Mouse (Mus musculus) erythroblast, embryonic 14.5 days (primary cell): ENCODE measurements around the gene Pik3ca. TPM values are rescaled to one million over a fixed set of nuclear protein-coding genes. Genes with fewer than 3 reads are reported as not detected.

Experiments
- H3K27me3 ChIP-seq: 2 replicates; pipeline ENCODE4 v1.6.1; 2012; ENCODE audit warnings: inconsistent platforms; ENCODE audit not compliant: control insufficient read depth
- H3K36me3 ChIP-seq: 2 replicates; pipeline ENCODE4 v1.6.1; 2012; ENCODE audit warnings: mild to moderate bottlenecking, inconsistent platforms; ENCODE audit not compliant: control insufficient read depth
- H3K4me1 ChIP-seq: 2 replicates; pipeline ENCODE4 v1.6.1; 2012; ENCODE audit warnings: inconsistent platforms; ENCODE audit not compliant: control insufficient read depth
- H3K4me3 ChIP-seq: replicated peaks from 2 replicates; pipeline ENCODE3; 2012; ENCODE audit warnings: moderate library complexity, mild to moderate bottlenecking, inconsistent platforms
- H3K9me3 ChIP-seq: 2 replicates; pipeline ENCODE4 v1.6.1; 2012; ENCODE audit warnings: low read length, inconsistent platforms, mixed read lengths; ENCODE audit not compliant: control insufficient read depth
- GATA1 ChIP-seq: IDR thresholded peaks from 2 replicates; pipeline ENCODE4 v1.6.1; 2012; ENCODE audit warnings: low read length, inconsistent platforms, mixed read lengths
- TAL1 ChIP-seq: IDR thresholded peaks from 3 replicates; pipeline ENCODE4 v1.6.1; 2012; ENCODE audit warnings: low read length, inconsistent platforms, mixed read lengths
- polyA plus RNA-seq: library from polyadenylated mRNA; stranded (reverse); fragments of >175 nt; gene quantifications from 2 replicates; pipeline ENCODE4 v1.2.3, GENCODE M21; 2012

The Pik3ca gene
- polyA plus RNA-seq, 1 experiment = 0.21 TPM

DNA sequence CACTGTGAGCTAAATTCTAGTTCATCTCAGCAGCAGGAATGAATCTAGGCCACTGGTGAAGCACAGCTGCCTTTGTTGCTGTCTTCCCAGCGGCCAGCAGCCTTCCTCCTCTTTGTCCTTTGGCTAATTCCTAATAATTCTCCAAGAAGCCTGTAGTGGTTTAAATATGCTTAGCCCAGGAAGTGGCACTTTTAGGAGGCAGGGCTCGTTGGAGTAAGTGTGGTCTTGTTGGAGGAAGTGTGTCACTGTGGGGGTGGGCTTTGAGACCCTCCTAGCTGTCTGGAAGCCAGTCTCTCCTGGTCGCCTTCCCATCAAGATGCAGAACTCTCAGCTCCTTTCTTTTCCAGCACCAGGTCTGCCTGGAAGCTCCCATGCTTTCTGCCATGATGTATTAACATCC, 108.4 kb downstream of the Pik3ca start:
- no peaks in the 10 kb centered on the region for H3K27me3 ChIP-seq
- H3K4me1 ChIP-seq = peaks cover 23% of the 10 kb centered on the region
- no peak overlapping the region for H3K4me3 ChIP-seq
- TF ChIP-seq TAL1 (no peak), GATA1 (no peak)
- H3K9me3 ChIP-seq = no peaks in the 10 kb centered on the region
- no peaks in the 10 kb centered on the region for H3K36me3 ChIP-seq

DNA sequence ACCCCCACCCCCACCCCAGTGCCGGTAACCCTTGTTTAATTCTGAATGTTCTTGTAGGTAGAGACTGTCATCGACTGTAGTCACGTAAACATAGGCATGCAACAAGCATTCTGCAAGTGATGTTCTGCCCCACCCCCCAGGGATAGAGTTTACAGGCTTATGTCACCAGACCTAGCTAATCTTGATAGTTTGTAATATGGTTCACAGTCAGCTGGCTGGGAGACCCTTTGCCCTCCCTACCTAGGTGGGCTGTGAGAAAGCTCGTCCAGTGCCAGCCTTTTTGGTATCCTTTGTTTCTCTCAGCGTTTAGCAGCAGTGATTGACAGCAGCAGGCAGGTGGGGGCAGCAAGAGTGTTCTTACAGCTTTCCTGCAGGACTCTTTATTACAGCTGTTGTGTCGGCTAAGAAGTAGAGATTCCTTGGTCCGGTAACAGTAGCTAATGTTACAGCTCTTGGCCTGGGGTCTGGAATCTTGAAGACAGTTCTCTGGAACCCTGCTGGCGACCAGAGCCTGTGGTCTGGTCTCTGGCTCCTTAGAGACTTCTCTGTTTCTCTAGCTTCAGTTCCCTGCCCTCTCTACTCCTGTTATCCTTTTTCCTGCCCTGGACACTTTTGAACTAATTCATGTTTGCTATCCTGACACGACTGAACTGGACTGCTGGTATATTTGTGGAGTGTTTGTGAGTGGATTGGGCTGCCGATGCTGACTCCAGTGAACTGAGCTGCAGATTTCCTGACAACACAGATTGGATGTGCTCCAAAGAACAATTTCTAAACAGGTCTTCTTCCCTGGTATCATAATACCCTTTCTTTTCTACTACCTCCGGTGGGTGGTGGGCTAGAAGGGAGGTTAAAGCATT, 109.1 kb downstream of the Pik3ca start:
- no peaks in the 10 kb centered on the region for H3K36me3 ChIP-seq
- H3K27me3 ChIP-seq = no peaks in the 10 kb centered on the region
- TF ChIP-seq GATA1 = no peak
- no peak for TF ChIP-seq TAL1
- H3K4me1 ChIP-seq = peaks cover 30% of the 10 kb centered on the region
- no peak overlapping the region for H3K4me3 ChIP-seq
- H3K9me3 ChIP-seq = no peaks in the 10 kb centered on the region

DNA sequence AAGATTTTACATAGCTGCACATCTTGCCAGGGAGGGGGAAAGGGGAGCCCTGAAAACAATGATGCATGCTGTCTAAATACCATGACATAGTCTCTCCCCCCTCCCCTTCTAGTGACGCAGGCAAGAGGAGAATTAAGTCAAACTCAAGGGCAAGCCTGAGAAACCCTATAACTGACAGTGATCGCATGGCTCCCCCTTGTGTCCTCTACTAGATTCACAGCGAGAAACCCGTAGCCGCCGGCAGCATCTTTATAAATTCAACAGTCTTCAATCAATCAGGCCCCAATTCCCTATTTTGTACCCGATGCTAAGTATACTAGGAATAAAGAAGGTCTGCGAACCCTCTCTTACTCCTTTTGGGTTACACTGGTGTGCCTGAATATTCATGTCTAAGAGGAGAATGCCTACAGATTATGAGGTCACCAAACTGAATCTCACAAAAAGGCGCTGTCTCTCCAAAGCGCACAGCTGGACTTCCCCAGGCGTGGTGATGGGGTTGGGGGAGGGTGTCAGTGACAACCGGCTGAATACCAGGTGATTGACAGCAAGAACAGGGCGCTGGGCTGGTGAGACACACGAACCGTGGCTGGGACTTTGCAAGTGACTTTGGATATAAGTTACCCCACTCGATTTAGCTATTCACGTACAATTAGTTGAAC, 111.3 kb downstream of the Pik3ca start:
- Histone ChIP-seq H3K9me3 (no peaks in the 10 kb centered on the region), H3K36me3 (peaks cover 2% of the 10 kb centered on the region), H3K4me1 (peaks cover 52% of the 10 kb centered on the region), H3K27me3 (no peaks in the 10 kb centered on the region), H3K4me3 (peak overlapping the region; percentile 37)
- no peak for TF ChIP-seq GATA1

GRCm38 (mm10) chr3:32509496-32510374, 112.3 kb downstream of the Pik3ca start, which contains the start of gene Zfp639:
Gene Zfp639 (plus strand): TSS chr3:32510259.
- Histone ChIP-seq H3K4me3 (peak within 1 kb of the TSS; percentile 90), H3K4me1 (peaks cover 60% of the 10 kb centered on the region), H3K36me3 (peaks cover 8% of the 10 kb centered on the region), H3K9me3 (no peaks in the 10 kb centered on the region), H3K27me3 (no peaks in the 10 kb centered on the region)
- TF ChIP-seq TAL1 = no peak
- no peak for TF ChIP-seq GATA1

DNA sequence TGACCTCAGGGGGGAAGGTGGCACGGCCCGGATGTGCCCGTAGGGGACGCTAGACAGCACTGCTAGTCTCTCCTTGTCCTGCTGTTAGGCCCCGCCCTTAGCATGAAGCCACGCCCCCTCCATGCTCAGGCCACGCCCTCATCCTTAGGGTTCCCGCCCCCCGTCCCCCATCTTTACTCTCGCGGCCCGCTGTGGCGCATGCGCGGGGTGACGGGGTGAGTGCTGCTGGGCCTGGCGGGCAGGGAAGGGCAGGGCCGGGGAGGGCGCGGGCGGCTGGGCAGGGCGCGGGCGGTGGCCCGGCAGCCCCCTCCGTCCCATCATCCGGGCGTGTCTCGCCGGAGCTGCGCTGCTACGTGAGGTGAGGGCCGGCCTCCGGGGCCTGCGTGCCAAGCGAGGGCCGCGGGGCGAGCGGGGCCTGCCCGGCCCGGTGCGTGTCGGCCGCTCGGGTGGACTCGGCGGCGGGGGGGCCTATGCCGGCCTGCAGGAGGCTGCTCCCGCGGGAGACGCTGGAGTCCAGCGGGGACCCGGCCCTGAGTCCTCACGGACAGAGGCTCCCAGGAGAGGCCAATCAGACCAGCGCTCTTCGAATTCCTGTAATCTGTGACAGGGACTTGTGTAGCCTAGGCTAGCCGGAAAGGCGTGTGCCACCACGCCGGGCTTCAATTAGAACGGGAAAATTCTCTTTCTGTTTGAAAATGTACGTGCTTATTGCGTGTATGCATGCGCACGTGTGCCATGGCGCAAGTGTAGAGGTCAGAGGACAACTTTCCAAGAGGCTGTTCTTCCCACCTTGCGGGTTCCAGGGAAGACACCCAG, 113.1 kb downstream of the Pik3ca start:
- Histone ChIP-seq H3K27me3 (no peaks in the 10 kb centered on the region), H3K36me3 (peaks cover 15% of the 10 kb centered on the region), H3K4me1 (peaks cover 65% of the 10 kb centered on the region), H3K9me3 (no peaks in the 10 kb centered on the region), H3K4me3 (peak overlapping the region; percentile 90)
- no peak for TF ChIP-seq GATA1
- no peak for TF ChIP-seq TAL1

DNA sequence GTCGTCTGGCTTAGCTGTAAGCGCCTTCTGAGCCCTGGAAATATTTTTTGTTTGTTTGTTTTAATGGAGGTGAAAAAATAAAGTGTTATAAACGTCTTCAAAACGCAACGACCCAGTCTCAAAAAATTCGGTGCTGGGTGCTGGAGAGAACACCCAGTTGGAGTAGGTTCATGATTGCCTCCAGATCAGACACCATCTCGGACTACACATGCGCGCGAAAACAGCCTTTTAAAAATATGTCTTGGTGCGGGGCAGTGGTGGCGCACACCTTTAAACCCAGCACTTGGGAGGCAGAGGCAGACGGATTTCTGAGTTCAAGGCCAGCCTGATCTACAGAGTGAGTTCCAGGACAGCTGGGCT, 113.7 kb downstream of the Pik3ca start:
- peaks cover 21% of the 10 kb centered on the region for H3K36me3 ChIP-seq
- no peak for TF ChIP-seq GATA1
- TF ChIP-seq TAL1 = no peak
- H3K4me3 ChIP-seq = peak overlapping the region; percentile 90
- H3K4me1 ChIP-seq = peaks cover 70% of the 10 kb centered on the region
- H3K9me3 ChIP-seq = no peaks in the 10 kb centered on the region
- no peaks in the 10 kb centered on the region for H3K27me3 ChIP-seq

DNA sequence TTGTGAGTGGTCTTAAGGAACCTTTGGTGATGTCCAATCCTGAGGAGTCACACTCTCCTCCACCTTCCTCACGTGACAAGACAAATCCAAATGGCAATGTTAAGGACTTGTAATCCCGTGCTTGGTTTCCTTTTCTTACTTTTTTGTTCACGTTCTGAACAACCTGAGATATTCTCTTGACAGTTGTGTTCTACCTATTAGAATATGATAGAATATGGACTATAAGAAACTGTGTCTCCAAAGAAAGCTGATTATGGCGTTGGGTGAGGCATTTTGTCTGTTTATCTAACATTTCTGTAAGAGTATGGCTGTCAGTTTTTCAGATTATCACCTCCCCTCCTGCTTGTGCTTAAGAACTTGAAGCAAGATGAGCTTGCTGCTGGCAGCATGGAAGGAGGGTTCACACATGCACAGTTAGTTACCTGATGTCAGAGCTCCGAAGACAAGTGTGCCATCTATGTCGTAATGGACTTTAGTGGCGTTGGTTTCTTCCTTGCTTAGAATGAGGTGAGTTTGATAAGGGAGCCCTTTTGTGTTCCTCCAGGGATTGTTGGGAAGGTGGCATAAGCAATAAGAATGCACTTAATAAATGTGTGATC, 115.3 kb downstream of the Pik3ca start:
- Histone ChIP-seq H3K36me3 (peaks cover 37% of the 10 kb centered on the region), H3K9me3 (no peaks in the 10 kb centered on the region), H3K4me1 (peaks cover 70% of the 10 kb centered on the region), H3K4me3 (peak overlapping the region; percentile 90), H3K27me3 (no peaks in the 10 kb centered on the region)
- no peak for TF ChIP-seq TAL1

- Histone ChIP-seq H3K4me3 (peak overlapping the region; percentile 90), H3K9me3 (no peaks in the 10 kb centered on the region), H3K4me1 (peaks cover 69% of the 10 kb centered on the region), H3K27me3 (no peaks in the 10 kb centered on the region), H3K36me3 (peaks cover 44% of the 10 kb centered on the region)
- no peak for TF ChIP-seq GATA1
- no peak for TF ChIP-seq TAL1
Measured at GRCm38 (mm10) chr3:32513528-32513927, 116.1 kb downstream of the Pik3ca start.

Other genes starting within 250 kb of the Pik3ca start
- 0.01 and 0.02 TPM in 2 replicates for gene Zmat3, start 31.7 kb upstream of the Pik3ca start, polyA plus RNA-seq
- gene Kcnmb3, start 94.6 kb downstream of the Pik3ca start, polyA plus RNA-seq = not detected in 2 replicates
- gene Zfp639, start 112.6 kb downstream of the Pik3ca start, polyA plus RNA-seq = 0.16 TPM in 2 replicates
- 0.33 and 0.48 TPM in 2 replicates for gene Mfn1, start 131.8 kb downstream of the Pik3ca start, polyA plus RNA-seq
- gene Gnb4, start 218.9 kb downstream of the Pik3ca start, polyA plus RNA-seq = 0.05 and 0.07 TPM in 2 replicates